Mouse (Mus musculus) kidney, postnatal 10 days (tissue): ENCODE measurements at regions not wholly inside any gene's neighbourhood (a gene's known extent, or its start where the extent isn't known, plus 50 kb on each side); places are given as distances from the start of the nearest gene placed in this dataset.

Experiments used
- DNase-seq: peaks from one replicate; pipeline ENCODE4 v3.0.0; 2021; ENCODE audit warnings: mixed read lengths

DNA sequence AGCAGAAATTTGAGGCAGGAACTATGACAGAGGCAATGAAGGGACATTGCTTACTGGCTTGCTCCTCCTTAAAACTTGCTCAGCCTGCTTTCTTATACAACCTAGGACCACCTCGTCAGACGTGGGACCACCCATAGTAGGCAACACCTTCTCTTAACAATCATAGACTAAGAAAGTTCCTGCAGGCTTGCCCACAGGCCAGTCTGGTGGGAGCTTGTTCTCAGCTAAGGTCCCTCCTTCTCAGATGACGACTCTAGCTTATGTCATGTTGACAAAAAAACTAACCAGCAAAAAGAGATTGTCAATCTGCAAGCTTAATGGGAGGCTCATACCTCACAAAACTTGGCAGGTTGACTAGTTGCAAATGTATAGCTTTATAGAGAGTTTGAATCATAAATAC is 56.5 kb upstream of the Lsm6 start:
- no peak for DNase-seq

DNA sequence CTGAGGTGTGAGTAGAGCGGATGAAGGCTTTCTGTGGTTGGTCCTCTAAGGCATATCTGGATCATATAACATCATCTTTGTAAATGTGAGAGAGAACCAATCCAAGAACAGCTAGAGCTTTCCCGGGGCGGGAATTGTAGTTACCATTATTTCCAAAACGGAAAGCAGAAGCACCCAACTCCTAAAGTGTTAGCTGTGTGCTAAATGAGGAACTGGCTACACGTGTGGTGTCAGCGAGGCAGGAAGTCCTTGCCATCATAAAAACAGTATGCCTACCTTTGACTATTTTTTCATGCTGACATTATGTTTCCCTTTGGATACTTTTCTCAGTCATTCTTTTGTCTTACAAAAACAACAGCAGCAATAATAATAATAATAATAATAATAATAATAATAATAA is 68.8 kb upstream of the Lsm6 start:
- no peak for DNase-seq

DNA sequence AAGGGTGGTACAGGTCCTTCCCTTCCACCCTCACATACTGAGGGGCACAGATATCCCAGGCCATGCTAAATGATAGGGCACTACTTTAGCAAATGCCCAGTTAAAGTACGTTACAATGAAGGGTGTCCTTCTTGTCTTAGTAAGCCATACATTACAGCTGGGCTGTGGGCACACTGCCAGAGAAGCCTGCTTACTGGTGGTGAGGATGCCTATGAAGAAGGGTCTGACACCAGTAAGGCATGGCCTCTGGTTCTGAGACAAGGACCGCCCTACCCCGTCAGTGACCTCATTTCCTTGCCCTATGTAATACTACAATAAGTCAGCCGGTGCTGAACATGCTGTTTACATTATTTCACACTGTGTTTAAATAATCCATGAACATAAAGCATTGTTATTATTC is 69.6 kb upstream of the Lsm6 start:
- DNase-seq = no peak

DNA sequence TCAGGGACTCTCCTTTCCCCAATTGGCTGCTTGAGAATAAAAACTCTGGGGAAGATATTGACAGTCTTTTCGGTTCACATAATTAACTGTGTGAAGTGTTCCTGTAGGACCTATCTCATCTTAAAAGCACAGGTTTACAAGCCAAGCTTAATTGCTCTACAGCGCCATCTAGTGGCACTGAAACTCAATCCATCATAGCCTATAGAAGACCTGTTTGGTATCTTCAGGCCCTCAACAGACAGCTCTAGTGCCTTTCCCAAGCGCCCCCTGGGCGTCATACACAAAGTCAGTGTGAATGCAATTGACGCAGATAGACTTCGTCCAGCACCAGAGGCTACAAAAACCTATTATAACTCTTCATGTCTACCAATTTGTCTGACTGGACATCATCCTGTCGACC is 78.9 kb upstream of the Lsm6 start:
- peak; percentile 85 for DNase-seq

DNA sequence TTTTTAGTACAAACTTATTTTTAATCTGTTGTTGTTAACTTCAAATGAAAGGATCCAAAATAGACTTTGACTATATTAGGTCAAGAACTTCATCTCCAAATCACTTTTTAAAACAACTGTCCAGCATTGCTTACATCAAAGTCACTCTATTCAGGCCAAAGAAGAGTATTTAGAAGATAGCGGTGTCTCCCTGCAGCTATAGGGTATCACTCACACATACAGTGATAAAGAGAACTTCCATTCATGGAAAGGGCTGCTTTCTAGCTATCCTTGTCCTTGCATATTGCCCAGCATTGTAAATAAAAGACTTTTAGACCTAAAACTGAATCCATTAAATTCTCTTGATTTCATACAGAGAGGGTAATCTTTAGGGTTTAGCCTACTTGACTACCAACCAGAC is 82.1 kb upstream of the Lsm6 start:
- DNase-seq = no peak

DNA sequence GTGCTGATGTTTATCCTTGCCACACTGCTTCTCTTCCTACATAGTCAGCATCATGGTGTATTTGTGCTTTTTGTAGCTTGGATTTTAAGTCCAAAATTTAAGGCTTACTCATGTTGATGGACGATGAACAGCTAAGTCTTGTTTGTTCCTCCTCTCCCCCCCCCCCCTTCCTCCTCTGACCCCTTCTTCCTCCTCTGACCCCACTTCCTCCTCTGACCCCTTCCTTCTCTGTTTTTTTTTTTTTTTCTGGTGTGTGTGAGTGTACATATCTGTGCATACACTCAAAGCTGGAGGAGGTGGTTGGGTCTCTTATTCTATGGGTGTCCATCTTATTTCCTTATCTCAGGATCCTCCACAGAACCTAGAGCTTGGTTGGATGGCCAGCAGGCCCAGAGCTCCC is 87.0 kb upstream of the Lsm6 start:
- DNase-seq = no peak

DNA sequence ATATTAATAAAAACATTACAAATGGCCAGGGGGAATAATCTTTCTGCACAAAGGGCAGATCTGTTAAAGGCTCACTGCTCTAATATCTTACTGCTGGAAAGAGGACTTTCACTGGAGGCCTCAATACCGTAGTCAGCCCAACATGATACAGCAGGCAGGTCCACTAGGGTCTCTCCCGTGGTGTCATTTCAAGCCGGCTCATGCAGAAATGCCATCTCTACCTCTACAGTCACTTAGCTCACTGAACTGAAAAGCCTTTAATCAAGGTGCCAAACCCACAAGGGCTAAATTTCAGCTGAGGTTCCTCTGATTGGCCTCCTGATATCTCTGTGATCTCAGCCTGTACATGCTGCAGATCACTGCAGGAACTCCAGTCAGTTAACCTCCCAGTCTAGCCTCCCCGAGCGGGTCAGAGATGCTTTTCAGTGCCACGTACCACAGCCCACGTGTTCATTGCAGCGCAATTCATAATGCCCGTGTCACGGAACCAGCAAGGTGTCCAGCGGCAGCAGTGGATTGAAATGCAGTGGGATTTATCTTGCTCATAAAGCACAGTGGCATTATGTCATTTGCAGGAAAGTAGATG is 90.4 kb upstream of the Lsm6 start:
- DNase-seq = no peak

DNA sequence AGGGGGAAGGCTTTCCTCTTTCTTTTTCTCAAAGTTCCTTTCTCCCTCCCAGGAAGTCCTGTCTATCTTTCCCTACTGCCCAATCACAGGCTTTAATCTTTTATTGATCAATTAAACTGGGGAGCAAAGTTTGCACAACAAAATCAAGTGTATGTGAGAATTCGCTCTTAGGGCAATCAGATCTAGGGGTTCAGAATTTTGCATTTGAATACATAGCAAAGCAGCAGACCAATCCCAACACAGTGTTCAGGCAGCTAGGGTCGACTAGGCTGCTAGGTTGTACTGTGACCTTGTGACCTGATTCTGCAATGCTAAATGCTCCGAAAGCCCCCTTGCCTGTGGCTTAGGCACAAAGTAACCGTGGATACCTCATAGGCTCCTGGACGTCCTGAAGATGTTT is 91.5 kb upstream of the Lsm6 start:
- no peak for DNase-seq

DNA sequence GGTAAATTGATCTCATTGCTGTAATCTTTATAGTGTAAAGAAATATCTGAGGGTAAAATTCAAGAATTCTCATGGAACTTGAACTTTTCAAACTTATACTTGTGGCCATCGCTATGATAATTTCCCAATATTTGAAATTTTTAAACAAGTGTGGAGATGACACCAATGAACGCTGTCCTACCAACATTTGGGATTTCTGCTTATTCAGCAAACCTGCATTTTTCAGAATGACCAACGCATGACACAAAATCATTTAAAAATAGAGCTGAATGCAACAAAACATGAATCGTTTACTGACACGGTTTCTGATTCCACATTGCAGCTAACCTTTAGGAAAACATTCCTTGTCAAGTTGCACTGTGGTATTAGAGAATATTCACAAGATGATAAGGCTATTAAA is 92.9 kb upstream of the Lsm6 start:
- no peak for DNase-seq

DNA sequence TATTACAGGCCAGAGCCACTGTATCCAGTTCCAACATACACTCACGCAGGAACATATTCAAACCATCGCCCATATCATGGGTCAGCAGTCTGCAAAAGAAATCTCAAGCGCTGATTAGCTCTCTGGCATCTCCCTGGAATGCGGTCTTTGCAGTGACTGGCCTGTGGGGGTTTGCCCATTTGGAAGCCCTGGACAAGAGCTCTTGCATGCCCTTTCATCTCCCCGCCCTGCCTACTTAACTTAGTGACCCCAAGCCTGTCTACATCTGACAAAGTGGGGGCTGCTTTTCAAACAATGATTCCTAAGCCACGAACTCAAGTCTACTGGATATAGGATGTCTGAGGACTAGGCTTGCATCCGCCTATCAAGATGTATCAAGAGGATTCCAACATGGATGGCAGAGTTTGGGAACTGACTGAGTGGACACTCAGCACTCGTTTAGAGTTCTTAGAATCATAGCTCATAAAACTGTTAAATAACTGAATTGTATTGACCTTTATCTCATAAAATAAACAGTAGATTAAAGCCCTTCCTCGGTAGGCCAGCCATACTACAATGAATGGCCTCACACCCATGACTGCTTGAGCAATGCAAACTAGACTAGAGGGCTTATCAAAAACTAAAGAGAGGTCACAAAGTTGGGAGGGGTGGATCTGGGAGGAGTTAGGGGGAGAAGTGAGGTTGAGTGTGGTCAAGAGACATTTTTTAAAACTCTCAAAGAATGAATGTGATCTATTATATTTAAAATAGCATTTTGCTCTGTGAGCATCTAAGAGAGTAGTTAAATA is 97.4 kb upstream of the Zfp827 start:
- no peak for DNase-seq

DNA sequence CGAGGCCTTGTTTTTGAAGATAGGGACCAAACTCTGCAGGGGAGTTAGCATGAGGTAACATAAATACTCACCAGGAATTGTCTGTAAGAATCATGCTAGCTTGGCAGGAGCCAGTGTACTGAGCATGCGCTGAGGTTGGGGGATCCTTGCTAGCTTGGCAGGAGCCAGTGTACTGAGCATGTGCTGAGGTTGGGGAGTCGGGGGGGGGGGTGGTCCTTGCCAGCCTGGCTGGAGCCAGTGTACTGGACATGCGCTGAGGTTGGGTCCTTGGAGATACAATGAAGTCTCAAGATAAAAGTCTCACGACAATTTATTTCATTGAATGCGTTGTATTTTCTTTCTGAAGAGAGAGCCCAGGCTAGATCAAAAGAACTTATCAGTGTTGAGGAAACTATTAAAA is 96.2 kb upstream of the Zfp827 start:
- no peak for DNase-seq

DNA sequence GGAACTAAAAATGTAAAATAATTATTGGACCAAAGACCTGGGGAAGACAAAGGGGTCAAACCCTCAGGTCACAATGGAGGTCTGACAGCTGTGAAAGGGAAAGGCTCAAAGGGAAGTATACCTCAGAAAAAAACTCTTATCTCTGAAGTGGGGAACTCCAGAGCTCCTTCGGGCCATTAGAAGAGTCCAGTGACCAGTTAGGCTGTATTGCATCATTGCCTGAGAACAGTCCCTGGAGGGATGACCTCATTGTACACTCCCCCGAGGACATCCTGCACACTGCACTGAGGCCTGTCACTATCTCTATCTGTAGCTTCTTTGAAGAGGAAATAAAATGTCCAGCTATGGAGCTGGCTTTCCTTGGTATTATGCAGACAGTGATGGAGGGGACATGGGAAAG is 88.2 kb upstream of the Zfp827 start:
- no peak for DNase-seq

DNA sequence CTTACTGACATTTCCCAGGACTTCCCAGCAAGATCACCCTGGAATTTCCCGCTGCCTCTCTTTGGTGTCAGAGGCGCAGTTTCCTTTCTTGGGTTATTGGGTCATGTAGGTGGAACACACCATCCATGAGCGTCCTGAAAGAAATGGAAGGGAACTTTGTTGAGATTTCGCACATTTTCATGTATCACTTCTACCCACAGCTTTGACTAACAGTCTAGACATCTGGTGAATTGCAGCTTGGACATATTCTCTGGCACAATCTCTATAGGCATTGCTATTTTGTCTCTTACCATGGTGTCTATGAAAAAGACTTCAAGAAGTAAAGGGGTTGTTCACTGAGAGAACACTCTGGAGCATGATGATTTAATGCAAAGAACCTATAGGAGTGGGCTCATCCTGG is 86.7 kb upstream of the Zfp827 start:
- no peak for DNase-seq

DNA sequence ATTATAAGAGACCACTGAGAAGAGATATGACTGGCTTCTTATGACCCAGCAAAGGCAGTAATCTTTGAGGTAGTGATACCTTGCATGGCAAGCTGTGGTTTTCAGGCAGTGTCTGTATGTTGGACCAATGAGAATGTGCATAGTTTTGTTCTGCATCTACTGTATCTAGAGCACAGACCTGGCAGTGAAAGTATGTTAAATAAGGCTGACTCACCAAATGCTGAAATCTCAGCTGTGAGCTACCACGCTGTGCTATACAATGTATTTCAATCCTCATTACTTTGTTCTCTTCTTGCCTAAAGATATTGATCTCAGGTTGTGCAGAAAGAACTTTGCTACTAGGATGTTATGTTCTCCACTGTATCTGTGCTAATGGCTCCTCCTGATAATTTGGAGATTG is 83.9 kb upstream of the Zfp827 start:
- no peak for DNase-seq

DNA sequence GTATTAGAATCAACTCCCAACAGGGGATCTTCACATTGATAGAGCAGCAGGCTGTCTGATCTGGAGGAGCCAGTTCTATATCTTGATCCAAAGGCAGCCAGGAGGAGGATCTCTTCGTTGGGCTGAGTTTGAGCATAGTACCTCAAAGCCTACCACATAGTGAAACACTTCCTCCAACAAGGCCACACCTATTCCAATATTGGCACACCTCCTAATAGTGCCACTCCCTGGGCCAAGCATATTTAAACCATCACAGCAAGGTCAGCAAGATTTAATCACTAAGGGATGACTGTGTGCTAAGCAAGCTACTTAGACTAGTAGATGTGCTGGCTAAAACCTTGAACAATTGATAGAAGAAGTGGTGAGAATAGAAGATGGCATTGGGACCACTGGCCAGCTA is 82.6 kb upstream of the Zfp827 start:
- no peak for DNase-seq

DNA sequence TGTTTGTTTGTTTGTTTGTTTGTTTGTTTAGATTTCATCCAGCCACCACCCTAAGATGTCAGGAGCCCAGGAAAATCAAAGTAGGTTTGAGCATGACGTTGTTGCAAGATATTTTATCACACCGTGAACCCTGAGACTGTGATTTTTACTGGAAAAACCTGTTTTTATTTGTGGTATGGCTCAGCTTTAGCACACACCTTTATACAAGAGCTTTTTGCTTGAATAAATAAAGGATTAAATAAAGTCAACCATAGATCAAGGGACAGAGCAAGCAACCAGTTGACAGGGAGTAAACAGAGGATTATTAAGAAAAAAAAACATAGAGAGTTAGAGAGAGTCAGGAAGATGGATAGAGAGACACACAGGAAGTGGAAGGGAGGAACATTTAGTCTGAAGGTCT is 82.2 kb upstream of the Zfp827 start:
- DNase-seq = no peak

DNA sequence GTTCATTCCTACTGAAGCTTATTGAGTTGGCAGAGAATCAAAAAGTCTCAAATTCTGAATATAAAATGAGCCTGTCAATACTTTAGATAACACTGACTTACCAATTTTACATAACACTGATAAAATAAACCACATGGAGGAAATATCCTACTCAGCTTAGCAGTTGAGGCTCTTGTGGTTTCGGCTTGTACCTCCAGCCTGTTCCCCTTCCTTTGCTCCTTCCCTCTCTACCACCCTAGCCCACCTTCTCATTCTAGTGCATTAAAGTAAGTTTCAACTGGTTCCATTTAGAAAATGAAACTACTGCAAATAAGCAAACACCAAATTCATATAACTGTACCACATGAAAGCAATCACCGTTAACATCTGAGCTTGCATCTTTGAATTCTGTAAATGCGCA is 53.2 kb upstream of the Zfp827 start:
- no peak for DNase-seq
